Mouse (Mus musculus): Measurements from ENCODE around the gene Gsk3a. TPM values are rescaled to one million over a fixed set of nuclear protein-coding genes. Genes with fewer than 3 reads are reported as not detected.
A peak's percentile ranks its signal among the peaks of the same experiment; 100 is the strongest.

The Gsk3a gene
- polyA plus RNA-seq, 1 experiment from 2014 or later: 15.9 TPM

- H3K4me3 ChIP-seq: no peak overlapping the region
- peaks cover 98% of the 10 kb centered on the region for H3K36me3 ChIP-seq
- no peaks in the 10 kb centered on the region for H3K9me3 ChIP-seq
- no peak overlapping the region for H3K27ac ChIP-seq
- no peak for ATAC-seq (ENCODE audit: insufficient number of reproducible peaks, insufficient read depth, low FRiP score, low TSS enrichment)
- H3K27me3 ChIP-seq: no peaks in the 10 kb centered on the region
- peaks cover 5% of the 10 kb centered on the region for H3K4me1 ChIP-seq
- no peak overlapping the region for H3K9ac ChIP-seq
- WGBS: 83% methylated on average over 9 of the region's 9 CpGs
- H3K4me2 ChIP-seq (replicated peaks): no peak overlapping the region
Observed at GRCm38 (mm10) chr7:25230690-25231285, 6.9 kb downstream of the Gsk3a start.

- peaks cover 96% of the 10 kb centered on the region for H3K36me3 ChIP-seq
Observed at GRCm38 (mm10) chr7:25227523-25228300, 9.9 kb downstream of the Gsk3a start.

GRCm38 (mm10) chr7:25222275-25222967 is 15.2 kb downstream of the Gsk3a start:
- Histone ChIP-seq H3K4me1 (peaks cover 26% of the 10 kb centered on the region), H3K27me3 (no peaks in the 10 kb centered on the region), H3K27ac (0 out of 2 replicates have a peak overlapping the region, but pooled peaks have one; percentile 91), H3K4me2 (replicated peaks) (peak overlapping the region; percentile 87), H3K4me3 (peak overlapping the region; percentile 72), H3K36me3 (peaks cover 43% of the 10 kb centered on the region), H3K9ac (peak overlapping the region; percentile 78), H3K9me3 (no peaks in the 10 kb centered on the region)
- ATAC-seq (ENCODE audit: insufficient number of reproducible peaks, insufficient read depth, low FRiP score, low TSS enrichment): no peak
- WGBS: 87% methylated on average over 10 of the region's 10 CpGs

More at GRCm38 (mm10) chr7:25227523-25228300, 9.9 kb downstream of the Gsk3a start:
- Histone ChIP-seq H3K27me3 (no peaks in the 10 kb centered on the region), H3K9ac (no peak overlapping the region), H3K4me1 (no peaks in the 10 kb centered on the region), H3K27ac (no peak overlapping the region), H3K4me3 (no peak overlapping the region), H3K9me3 (no peaks in the 10 kb centered on the region), H3K4me2 (replicated peaks) (no peak overlapping the region)
- no peak for ATAC-seq (ENCODE audit: insufficient number of reproducible peaks, insufficient read depth, low FRiP score, low TSS enrichment)
- WGBS: 88% methylated on average over 1 of the region's 1 CpGs

GRCm38 (mm10) chr7:25221102-25221883 is 16.4 kb downstream of the Gsk3a start, which contains the start of gene Zfp526:
TSS of gene Zfp526 (plus strand) at chr7:25221425.
- H3K4me2 ChIP-seq (replicated peaks): peak within 1 kb of the TSS; percentile 87
- peak within 1 kb of the TSS; percentile 78 for H3K9ac ChIP-seq
- ATAC-seq (ENCODE audit: insufficient number of reproducible peaks, insufficient read depth, low FRiP score, low TSS enrichment): peak; percentile 96
- H3K27ac ChIP-seq: peak within 1 kb of the TSS; percentile 91
- H3K4me3 ChIP-seq: peak within 1 kb of the TSS; percentile 72
- peaks cover 32% of the 10 kb centered on the region for H3K36me3 ChIP-seq
- no peaks in the 10 kb centered on the region for H3K27me3 ChIP-seq
- WGBS: under 1% methylated on average over 45 of the region's 45 CpGs
- H3K9me3 ChIP-seq: no peaks in the 10 kb centered on the region
- H3K4me1 ChIP-seq: peaks cover 26% of the 10 kb centered on the region

- Histone ChIP-seq H3K4me1 (peaks cover 26% of the 10 kb centered on the region), H3K9me3 (no peaks in the 10 kb centered on the region), H3K27me3 (no peaks in the 10 kb centered on the region), H3K4me2 (replicated peaks) (peak within 1 kb of the TSS; percentile 87), H3K36me3 (peaks cover 24% of the 10 kb centered on the region), H3K9ac (peak within 1 kb of the TSS; percentile 78), H3K4me3 (peak within 1 kb of the TSS; percentile 72), H3K27ac (peak within 1 kb of the TSS; percentile 91)
- WGBS: 9% methylated on average over 20 of the region's 20 CpGs
- ATAC-seq (ENCODE audit: insufficient number of reproducible peaks, insufficient read depth, low FRiP score, low TSS enrichment): no peak
Observed at GRCm38 (mm10) chr7:25220457-25221101, 17.1 kb downstream of the Gsk3a start, which contains the start of gene Dedd2. TSS of gene Dedd2 (minus strand) at chr7:25220615.

GRCm38 (mm10) chr7:25219756-25220456 is 17.7 kb downstream of the Gsk3a start:
- H3K36me3 ChIP-seq: peaks cover 18% of the 10 kb centered on the region
- peak overlapping the region; percentile 72 for H3K4me3 ChIP-seq
- H3K27me3 ChIP-seq: no peaks in the 10 kb centered on the region
- peak overlapping the region; percentile 91 for H3K27ac ChIP-seq
- peak overlapping the region; percentile 78 for H3K9ac ChIP-seq
- ATAC-seq (ENCODE audit: insufficient number of reproducible peaks, insufficient read depth, low FRiP score, low TSS enrichment): peak; percentile 25
- H3K4me1 ChIP-seq: peaks cover 26% of the 10 kb centered on the region
- peak overlapping the region; percentile 87 for H3K4me2 ChIP-seq (replicated peaks)
- H3K9me3 ChIP-seq: no peaks in the 10 kb centered on the region
- 3% methylated on average over 31 of the region's 31 CpGs for WGBS

- Histone ChIP-seq H3K4me1 (peaks cover 26% of the 10 kb centered on the region), H3K9ac (peak overlapping the region; percentile 70), H3K4me3 (peak overlapping the region; percentile 72), H3K27ac (peak overlapping the region; percentile 57), H3K4me2 (replicated peaks) (peak overlapping the region; percentile 87), H3K27me3 (no peaks in the 10 kb centered on the region), H3K9me3 (no peaks in the 10 kb centered on the region), H3K36me3 (peaks cover 12% of the 10 kb centered on the region)
- ATAC-seq (ENCODE audit: insufficient number of reproducible peaks, insufficient read depth, low FRiP score, low TSS enrichment): no peak; the same call in 1 of the 2 replicates
- under 1% methylated on average over 16 of the region's 16 CpGs for WGBS
Observed at GRCm38 (mm10) chr7:25219416-25219750, 18.3 kb downstream of the Gsk3a start.

GRCm38 (mm10) chr7:25218705-25219415 is 18.8 kb downstream of the Gsk3a start:
- ATAC-seq (ENCODE audit: insufficient number of reproducible peaks, insufficient read depth, low FRiP score, low TSS enrichment): no peak
- under 1% methylated on average over 53 of the region's 53 CpGs for WGBS

GRCm38 (mm10) chr7:25217653-25218395 is 19.8 kb downstream of the Gsk3a start:
- H3K36me3 ChIP-seq: no peaks in the 10 kb centered on the region
- 56% methylated on average over 12 of the region's 12 CpGs for WGBS
- ATAC-seq (ENCODE audit: insufficient number of reproducible peaks, insufficient read depth, low FRiP score, low TSS enrichment): no peak
- H3K4me1 ChIP-seq: peaks cover 26% of the 10 kb centered on the region
- H3K9ac ChIP-seq: no peak overlapping the region
- H3K9me3 ChIP-seq: no peaks in the 10 kb centered on the region
- no peak overlapping the region for H3K27ac ChIP-seq
- H3K27me3 ChIP-seq: no peaks in the 10 kb centered on the region
- peak overlapping the region; percentile 87 for H3K4me2 ChIP-seq (replicated peaks)
- no peak overlapping the region for H3K4me3 ChIP-seq

More at GRCm38 (mm10) chr7:25218705-25219415, 18.8 kb downstream of the Gsk3a start:
- Histone ChIP-seq H3K4me3 (peak overlapping the region; percentile 72), H3K27ac (peak overlapping the region; percentile 57), H3K27me3 (no peaks in the 10 kb centered on the region), H3K36me3 (peaks cover 7% of the 10 kb centered on the region; the same call in 1 of the 2 replicates), H3K9me3 (no peaks in the 10 kb centered on the region), H3K9ac (peak overlapping the region; percentile 70), H3K4me1 (peaks cover 26% of the 10 kb centered on the region), H3K4me2 (replicated peaks) (peak overlapping the region; percentile 87)
